Mouse (Mus musculus): ENCODE results near the gene Ptk7. TPM values are rescaled to one million over a fixed set of nuclear protein-coding genes. Genes with fewer than 3 reads are reported as not detected.
A peak's percentile ranks its signal among the peaks of the same experiment; 100 is the strongest.

Gene Ptk7
- polyA plus RNA-seq, 1 experiment from 2014 or later = 99.3 TPM

GRCm38 (mm10) chr17:46618769-46619682 lies 10.3 kb downstream of the Ptk7 start:
- 9% methylated on average over 27 of the region's 27 CpGs for WGBS
- TF ChIP-seq CTCF (IDR thresholded peaks at IDR 0.05; ENCODE audit: low read depth) = no peak
- Histone ChIP-seq H3K4me3 (ENCODE audit: low read depth, low read length) (peak overlapping the region; percentile 14), H3K4me1 (ENCODE audit: insufficient read depth) (peaks cover 68% of the 10 kb centered on the region), H3K9ac (peak overlapping the region; percentile 27), H3K36me3 (ENCODE audit: insufficient read depth) (no peaks in the 10 kb centered on the region), H3K9me3 (ENCODE audit: low read depth, low read length) (no peaks in the 10 kb centered on the region), H3K27ac (ENCODE audit: low read depth) (peak overlapping the region; percentile 95), H3K27me3 (ENCODE audit: insufficient read depth, low read length) (no peaks in the 10 kb centered on the region), H3K4me2 (peak overlapping the region; percentile 55)
- DNase-seq = peak; percentile 59
- peak; percentile 18; the same call in 1 of the 2 replicates for ATAC-seq (ENCODE audit: insufficient read depth)

GRCm38 (mm10) chr17:46618394-46618768 lies 10.9 kb downstream of the Ptk7 start:
- H3K9ac ChIP-seq = peak overlapping the region; percentile 27
- H3K4me2 ChIP-seq = peak overlapping the region; percentile 55
- H3K9me3 ChIP-seq (ENCODE audit: low read depth, low read length) = no peaks in the 10 kb centered on the region
- 3% methylated on average over 6 of the region's 6 CpGs for WGBS
- DNase-seq (peak; percentile 74), ATAC-seq (ENCODE audit: insufficient read depth) (peak; percentile 41; the same call in 1 of the 2 replicates)
- no peak for TF ChIP-seq CTCF (IDR thresholded peaks at IDR 0.05; ENCODE audit: low read depth)
- H3K27me3 ChIP-seq (ENCODE audit: insufficient read depth, low read length) = no peaks in the 10 kb centered on the region
- H3K4me1 ChIP-seq (ENCODE audit: insufficient read depth) = peaks cover 68% of the 10 kb centered on the region
- peak overlapping the region; percentile 95 for H3K27ac ChIP-seq (ENCODE audit: low read depth)
- H3K36me3 ChIP-seq (ENCODE audit: insufficient read depth) = no peaks in the 10 kb centered on the region
- peak overlapping the region; percentile 14 for H3K4me3 ChIP-seq (ENCODE audit: low read depth, low read length)

GRCm38 (mm10) chr17:46617799-46618198 lies 11.5 kb downstream of the Ptk7 start:
- peak; percentile 61 for DNase-seq

GRCm38 (mm10) chr17:46613229-46613628 lies 16.1 kb downstream of the Ptk7 start:
- ATAC-seq (ENCODE audit: insufficient read depth) (no peak; the same call in 1 of the 2 replicates), DNase-seq (no peak)
- Histone ChIP-seq H3K36me3 (ENCODE audit: insufficient read depth) (0 out of 2 replicates have a peak, but pooled peaks cover 7% of the 10 kb centered on the region), H3K4me1 (ENCODE audit: insufficient read depth) (peaks cover 38% of the 10 kb centered on the region), H3K4me2 (peak overlapping the region; percentile 21), H3K27me3 (ENCODE audit: insufficient read depth, low read length) (no peaks in the 10 kb centered on the region), H3K27ac (ENCODE audit: low read depth) (peak overlapping the region; percentile 91), H3K4me3 (ENCODE audit: low read depth, low read length) (no peak overlapping the region), H3K9me3 (ENCODE audit: low read depth, low read length) (no peaks in the 10 kb centered on the region), H3K9ac (no peak overlapping the region)
- no peak for TF ChIP-seq CTCF (IDR thresholded peaks at IDR 0.05; ENCODE audit: low read depth)
- WGBS = 27% methylated on average over 3 of the region's 3 CpGs

More at GRCm38 (mm10) chr17:46617799-46618198, 11.5 kb downstream of the Ptk7 start:
- TF ChIP-seq CTCF (IDR thresholded peaks at IDR 0.05; ENCODE audit: low read depth) = no peak
- H3K27ac ChIP-seq (ENCODE audit: low read depth) = peak overlapping the region; percentile 95
- peak overlapping the region; percentile 14; the same call in 1 of the 2 replicates for H3K4me3 ChIP-seq (ENCODE audit: low read depth, low read length)
- no peak for ATAC-seq (ENCODE audit: insufficient read depth)
- peaks cover 69% of the 10 kb centered on the region for H3K4me1 ChIP-seq (ENCODE audit: insufficient read depth)
- no peaks in the 10 kb centered on the region for H3K36me3 ChIP-seq (ENCODE audit: insufficient read depth)
- WGBS = 34% methylated on average over 12 of the region's 12 CpGs
- H3K9ac ChIP-seq = no peak overlapping the region
- H3K27me3 ChIP-seq (ENCODE audit: insufficient read depth, low read length) = no peaks in the 10 kb centered on the region
- H3K4me2 ChIP-seq = peak overlapping the region; percentile 55
- no peaks in the 10 kb centered on the region for H3K9me3 ChIP-seq (ENCODE audit: low read depth, low read length)

GRCm38 (mm10) chr17:46612820-46613219 lies 16.5 kb downstream of the Ptk7 start:
- peak; percentile 29; the same call in 1 of the 2 replicates for ATAC-seq (ENCODE audit: insufficient read depth)

GRCm38 (mm10) chr17:46612189-46612588 lies 17.1 kb downstream of the Ptk7 start:
- ATAC-seq (ENCODE audit: insufficient read depth) = no peak
- Histone ChIP-seq H3K4me2 (peak overlapping the region; percentile 21; the same call in 1 of the 2 replicates), H3K9ac (peak overlapping the region; percentile 1; the same call in 1 of the 2 replicates)

More at GRCm38 (mm10) chr17:46612820-46613219, 16.5 kb downstream of the Ptk7 start:
- Histone ChIP-seq H3K27ac (ENCODE audit: low read depth) (peak overlapping the region; percentile 91), H3K9me3 (ENCODE audit: low read depth, low read length) (no peaks in the 10 kb centered on the region), H3K4me3 (ENCODE audit: low read depth, low read length) (no peak overlapping the region), H3K4me1 (ENCODE audit: insufficient read depth) (peaks cover 34% of the 10 kb centered on the region), H3K27me3 (ENCODE audit: insufficient read depth, low read length) (no peaks in the 10 kb centered on the region), H3K36me3 (ENCODE audit: insufficient read depth) (0 out of 2 replicates have a peak, but pooled peaks cover 7% of the 10 kb centered on the region), H3K9ac (peak overlapping the region; percentile 20; the same call in 1 of the 2 replicates), H3K4me2 (peak overlapping the region; percentile 21; the same call in 1 of the 2 replicates)
- no peak for TF ChIP-seq CTCF (IDR thresholded peaks at IDR 0.05; ENCODE audit: low read depth)
- WGBS = 25% methylated on average over 4 of the region's 4 CpGs
- peak; percentile 58 for DNase-seq

GRCm38 (mm10) chr17:46611316-46611715 lies 18.0 kb downstream of the Ptk7 start:
- ATAC-seq (ENCODE audit: insufficient read depth) (no peak), DNase-seq (no peak)
- 91% methylated on average over 6 of the region's 6 CpGs for WGBS
- Histone ChIP-seq H3K9me3 (ENCODE audit: low read depth, low read length) (no peaks in the 10 kb centered on the region), H3K9ac (no peak overlapping the region), H3K4me1 (ENCODE audit: insufficient read depth) (peaks cover 25% of the 10 kb centered on the region), H3K27ac (ENCODE audit: low read depth) (peak overlapping the region; percentile 91; the same call in 1 of the 2 replicates), H3K36me3 (ENCODE audit: insufficient read depth) (0 out of 2 replicates have a peak, but pooled peaks cover 7% of the 10 kb centered on the region), H3K4me2 (no peak overlapping the region), H3K27me3 (ENCODE audit: insufficient read depth, low read length) (no peaks in the 10 kb centered on the region), H3K4me3 (ENCODE audit: low read depth, low read length) (no peak overlapping the region)
- TF ChIP-seq CTCF (IDR thresholded peaks at IDR 0.05; ENCODE audit: low read depth) = no peak

More at GRCm38 (mm10) chr17:46612189-46612588, 17.1 kb downstream of the Ptk7 start:
- Histone ChIP-seq H3K4me1 (ENCODE audit: insufficient read depth) (peaks cover 28% of the 10 kb centered on the region), H3K4me3 (ENCODE audit: low read depth, low read length) (no peak overlapping the region), H3K36me3 (ENCODE audit: insufficient read depth) (0 out of 2 replicates have a peak, but pooled peaks cover 7% of the 10 kb centered on the region), H3K9me3 (ENCODE audit: low read depth, low read length) (no peaks in the 10 kb centered on the region), H3K27ac (ENCODE audit: low read depth) (peak overlapping the region; percentile 91), H3K27me3 (ENCODE audit: insufficient read depth, low read length) (no peaks in the 10 kb centered on the region)
- WGBS = 37% methylated on average over 2 of the region's 2 CpGs
- no peak for DNase-seq
- no peak for TF ChIP-seq CTCF (IDR thresholded peaks at IDR 0.05; ENCODE audit: low read depth)

All from lung, embryonic 14.5 days (tissue).